Mouse (Mus musculus) heart, embryonic 13.5 days (tissue): ENCODE data around the gene 3110021N24Rik. TPM values are rescaled to one million over a fixed set of nuclear protein-coding genes. Genes with fewer than 3 reads are reported as not detected.
"Not testable (repeated sequence)": the region's sequence is repeated elsewhere in the genome, so short reads cannot be mapped to it uniquely, and the experiment has no call there.

Experiments used
- ATAC-seq: fragments of 200-750 bp; cut with Nextera tagmentation; 2 replicates; pipeline ENCODE4 v1.8.0; 2017; ENCODE audit warnings: moderate TSS enrichment; ENCODE audit not compliant: insufficient number of reproducible peaks, low FRiP score, low TSS enrichment; ENCODE audit errors: extremely low read depth
- H3K27ac ChIP-seq: fragments of 300-500 bp; sonication (generic); replicated peaks from 2 replicates; pipeline ENCODE4 v1.5.1; 2015; ENCODE audit warnings: moderate library complexity, mild to moderate bottlenecking, inconsistent platforms
- H3K27me3 ChIP-seq: fragments of 300-500 bp; sonication (generic); replicated peaks from 2 replicates; pipeline ENCODE4 v1.6.1; 2015; ENCODE audit warnings: mild to moderate bottlenecking, inconsistent platforms
- H3K36me3 ChIP-seq: fragments of 300-500 bp; sonication (generic); 2 replicates; pipeline ENCODE4 v1.6.1; 2015; ENCODE audit warnings: mild to moderate bottlenecking, inconsistent platforms
- H3K4me1 ChIP-seq: fragments of 300-500 bp; sonication (generic); 2 replicates; pipeline ENCODE4 v1.6.1; 2015; ENCODE audit warnings: inconsistent platforms
- H3K4me2 ChIP-seq: fragments of 300-500 bp; sonication (generic); 2 replicates; pipeline ENCODE4 v1.6.1; 2015; ENCODE audit warnings: inconsistent platforms, mild to moderate bottlenecking, moderate library complexity
- H3K4me3 ChIP-seq: fragments of 300-500 bp; sonication (generic); 2 replicates; pipeline ENCODE4 v1.5.1; 2015; ENCODE audit warnings: moderate library complexity, mild to moderate bottlenecking, inconsistent platforms
- H3K9ac ChIP-seq: fragments of 300-500 bp; sonication (generic); 2 replicates; pipeline ENCODE4 v1.6.1; 2015; ENCODE audit warnings: inconsistent platforms, mild to moderate bottlenecking, moderate library complexity
- H3K9me3 ChIP-seq: fragments of 300-500 bp; sonication (generic); 2 replicates; pipeline ENCODE4 v1.6.1; 2016; ENCODE audit warnings: inconsistent platforms
- WGBS: fragments of 180-500 bp; shearing (Covaris S2); methylation state at CpG from one replicate; pipeline ENCODE4 v1.1.7; 2015; ENCODE audit warnings: mixed read lengths; 5-methylcytosine and 5-hydroxymethylcytosine counted together
- polyA plus RNA-seq: library from polyadenylated mRNA; unstranded; fragments of >200 nt; fragmentation: Nextera tagmentation; extraction: Ambion mirVana; gene quantifications from 2 replicates; pipeline ENCODE4 v1.2.1, GENCODE M21; 2015

Gene 3110021N24Rik
- 1.0 and 1.1 TPM in 2 replicates for polyA plus RNA-seq

- no peak within 1 kb of the TSS for H3K4me3 ChIP-seq
- H3K36me3 ChIP-seq: peaks cover 45% of the 10 kb centered on the region
- H3K27me3 ChIP-seq: no peaks in the 10 kb centered on the region
- no peak within 1 kb of the TSS for H3K27ac ChIP-seq
- no peaks in the 10 kb centered on the region for H3K9me3 ChIP-seq
- no peak within 1 kb of the TSS for H3K9ac ChIP-seq
- peaks cover 7% of the 10 kb centered on the region for H3K4me1 ChIP-seq
- H3K4me2 ChIP-seq: no peak within 1 kb of the TSS
- WGBS: 81% methylated on average over 5 of the region's 5 CpGs
- ATAC-seq: no peak
Measured at GRCm38 (mm10) chr4:108719349-108719748, at the start of gene 3110021N24Rik. Gene 3110021N24Rik, plus strand, starts transcription at chr4:108719649.

- no peak overlapping the region for H3K9ac ChIP-seq
- H3K36me3 ChIP-seq: peaks cover 57% of the 10 kb centered on the region
- no peaks in the 10 kb centered on the region for H3K4me1 ChIP-seq
- H3K27ac ChIP-seq: no peak overlapping the region
- 63% methylated on average over 3 of the region's 3 CpGs for WGBS
- 0 out of 2 replicates have a peak, but pooled peaks cover 4% of the 10 kb centered on the region for H3K9me3 ChIP-seq
- ATAC-seq: no peak
- no peak overlapping the region for H3K4me3 ChIP-seq
- H3K27me3 ChIP-seq: no peaks in the 10 kb centered on the region
- no peak overlapping the region for H3K4me2 ChIP-seq
Measured at GRCm38 (mm10) chr4:108686156-108686555, 33.3 kb upstream of the 3110021N24Rik start.

- H3K9me3 ChIP-seq: not testable (repeated sequence)
- WGBS: 89% methylated on average over 6 of the region's 7 CpGs
Measured at GRCm38 (mm10) chr4:108687098-108687497, 32.4 kb upstream of the 3110021N24Rik start.

GRCm38 (mm10) chr4:108690479-108690878 is 29.0 kb upstream of the 3110021N24Rik start:
- Histone ChIP-seq H3K36me3 (peaks cover 50% of the 10 kb centered on the region), H3K9me3 (0 out of 2 replicates have a peak, but pooled peaks cover 4% of the 10 kb centered on the region), H3K27ac (no peak overlapping the region), H3K9ac (no peak overlapping the region), H3K4me2 (no peak overlapping the region), H3K4me3 (no peak overlapping the region), H3K4me1 (0 out of 2 replicates have a peak, but pooled peaks cover 4% of the 10 kb centered on the region), H3K27me3 (no peaks in the 10 kb centered on the region)
- 83% methylated on average over 3 of the region's 3 CpGs for WGBS
- no peak for ATAC-seq

More at GRCm38 (mm10) chr4:108687098-108687497, 32.4 kb upstream of the 3110021N24Rik start:
- not testable (repeated sequence) for H3K27ac ChIP-seq, H3K4me1 ChIP-seq, H3K4me3 ChIP-seq, H3K9ac ChIP-seq, ATAC-seq, H3K27me3 ChIP-seq, H3K4me2 ChIP-seq
- peaks cover 57% of the 10 kb centered on the region for H3K36me3 ChIP-seq

GRCm38 (mm10) chr4:108691469-108691868 is 28.0 kb upstream of the 3110021N24Rik start:
- no peak overlapping the region for H3K27ac ChIP-seq
- no peak overlapping the region for H3K4me3 ChIP-seq
- no peak overlapping the region for H3K4me2 ChIP-seq
- no peaks in the 10 kb centered on the region for H3K27me3 ChIP-seq
- H3K9me3 ChIP-seq: 0 out of 2 replicates have a peak, but pooled peaks cover 4% of the 10 kb centered on the region
- H3K36me3 ChIP-seq: peaks cover 44% of the 10 kb centered on the region
- ATAC-seq: no peak
- H3K4me1 ChIP-seq: 0 out of 2 replicates have a peak, but pooled peaks cover 4% of the 10 kb centered on the region
- H3K9ac ChIP-seq: no peak overlapping the region

- Histone ChIP-seq H3K4me2 (no peak overlapping the region), H3K4me3 (no peak overlapping the region), H3K9me3 (no peaks in the 10 kb centered on the region), H3K36me3 (peaks cover 10% of the 10 kb centered on the region; the same call in 1 of the 2 replicates), H3K4me1 (0 out of 2 replicates have a peak, but pooled peaks cover 4% of the 10 kb centered on the region), H3K27ac (no peak overlapping the region), H3K27me3 (no peaks in the 10 kb centered on the region), H3K9ac (no peak overlapping the region)
- WGBS: 55% methylated on average over 3 of the region's 3 CpGs
- ATAC-seq: no peak
Measured at GRCm38 (mm10) chr4:108696934-108697333, 22.5 kb upstream of the 3110021N24Rik start.

GRCm38 (mm10) chr4:108708209-108708608 is 11.2 kb upstream of the 3110021N24Rik start:
- H3K9ac ChIP-seq: no peak overlapping the region
- H3K27ac ChIP-seq: no peak overlapping the region
- WGBS: 78% methylated on average over 5 of the region's 5 CpGs
- H3K27me3 ChIP-seq: no peaks in the 10 kb centered on the region
- 0 out of 2 replicates have a peak, but pooled peaks cover 9% of the 10 kb centered on the region for H3K36me3 ChIP-seq
- ATAC-seq: no peak
- H3K4me2 ChIP-seq: no peak overlapping the region
- H3K9me3 ChIP-seq: no peaks in the 10 kb centered on the region
- H3K4me3 ChIP-seq: no peak overlapping the region
- H3K4me1 ChIP-seq: no peaks in the 10 kb centered on the region

- H3K9ac ChIP-seq: no peak overlapping the region
- H3K4me1 ChIP-seq: peaks cover 7% of the 10 kb centered on the region
- no peak for ATAC-seq
- H3K4me3 ChIP-seq: no peak overlapping the region
- H3K9me3 ChIP-seq: no peaks in the 10 kb centered on the region
- 43% methylated on average over 3 of the region's 3 CpGs for whole genome bisulfite sequencing
- no peak overlapping the region for H3K4me2 ChIP-seq
- H3K27me3 ChIP-seq: no peaks in the 10 kb centered on the region
- 0 out of 2 replicates have a peak overlapping the region, but pooled peaks have one; percentile 3 for H3K27ac ChIP-seq
- H3K36me3 ChIP-seq: peaks cover 42% of the 10 kb centered on the region
Measured at GRCm38 (mm10) chr4:108721245-108721784, 1.9 kb downstream of the 3110021N24Rik start.

GRCm38 (mm10) chr4:108724102-108724501 is 4.7 kb downstream of the 3110021N24Rik start:
- Histone ChIP-seq H3K36me3 (peaks cover 26% of the 10 kb centered on the region), H3K4me2 (no peak overlapping the region), H3K27ac (no peak overlapping the region), H3K27me3 (no peaks in the 10 kb centered on the region), H3K9ac (no peak overlapping the region), H3K4me3 (no peak overlapping the region), H3K9me3 (no peaks in the 10 kb centered on the region), H3K4me1 (peaks cover 7% of the 10 kb centered on the region)
- 84% methylated on average over 2 of the region's 2 CpGs for WGBS
- no peak for ATAC-seq

GRCm38 (mm10) chr4:108730450-108730849 is 11.0 kb downstream of the 3110021N24Rik start:
- peaks cover 10% of the 10 kb centered on the region for H3K36me3 ChIP-seq
- H3K4me1 ChIP-seq: peaks cover 7% of the 10 kb centered on the region
- no peak overlapping the region for H3K27ac ChIP-seq
- no peak for ATAC-seq
- no peak overlapping the region for H3K4me2 ChIP-seq
- 78% methylated on average over 1 of the region's 1 CpGs for WGBS
- no peaks in the 10 kb centered on the region for H3K27me3 ChIP-seq
- H3K9ac ChIP-seq: no peak overlapping the region
- H3K4me3 ChIP-seq: no peak overlapping the region
- peaks cover 4% of the 10 kb centered on the region; the same call in 1 of the 2 replicates for H3K9me3 ChIP-seq

- no peak overlapping the region for H3K4me3 ChIP-seq
- H3K36me3 ChIP-seq: peaks cover 9% of the 10 kb centered on the region
- 44% methylated on average over 3 of the region's 3 CpGs for WGBS
- H3K9ac ChIP-seq: no peak overlapping the region
- no peaks in the 10 kb centered on the region for H3K27me3 ChIP-seq
- H3K27ac ChIP-seq: no peak overlapping the region; the same call in 1 of the 2 replicates
- H3K9me3 ChIP-seq: peaks cover 4% of the 10 kb centered on the region; the same call in 1 of the 2 replicates
- ATAC-seq: no peak
- peak overlapping the region; percentile 8; the same call in 1 of the 2 replicates for H3K4me2 ChIP-seq
- H3K4me1 ChIP-seq: peaks cover 7% of the 10 kb centered on the region
Measured at GRCm38 (mm10) chr4:108731582-108731981, 12.1 kb downstream of the 3110021N24Rik start.
